Mouse (Mus musculus) embryonic facial prominence, embryonic 12.5 days (tissue): Measurements from ENCODE around the gene Pus10. TPM values are rescaled to one million over a fixed set of nuclear protein-coding genes. Genes with fewer than 3 reads are reported as not detected.

Experiments
- ATAC-seq: fragments of 200-750 bp; cut with Nextera tagmentation; 2 replicates; pipeline ENCODE4 v1.8.0; 2017; ENCODE audit not compliant: insufficient number of reproducible peaks, insufficient read depth, low FRiP score, low TSS enrichment
- H3K27ac ChIP-seq: fragments of 300-500 bp; sonication (generic); 2 replicates; pipeline ENCODE4 v1.5.1; 2016; ENCODE audit warnings: mild to moderate bottlenecking
- H3K27me3 ChIP-seq: fragments of 300-500 bp; sonication (generic); 2 replicates; pipeline ENCODE4 v1.6.1; 2016; ENCODE audit warnings: mild to moderate bottlenecking, moderate library complexity
- H3K36me3 ChIP-seq: fragments of 300-500 bp; sonication (generic); 2 replicates; pipeline ENCODE4 v1.6.1; 2016; ENCODE audit warnings: mild to moderate bottlenecking
- H3K4me1 ChIP-seq: fragments of 300-500 bp; sonication (generic); 2 replicates; pipeline ENCODE4 v1.6.1; 2016
- H3K4me2 ChIP-seq: fragments of 300-500 bp; sonication (generic); replicated peaks from 2 replicates; pipeline ENCODE4 v1.6.1; 2016; ENCODE audit warnings: mild to moderate bottlenecking, moderate library complexity
- H3K4me3 ChIP-seq: fragments of 300-500 bp; sonication (generic); 2 replicates; pipeline ENCODE4 v1.5.1; 2016; ENCODE audit warnings: mild to moderate bottlenecking
- H3K9ac ChIP-seq: fragments of 300-500 bp; sonication (generic); 2 replicates; pipeline ENCODE4 v1.6.1; 2016; ENCODE audit warnings: mild to moderate bottlenecking, moderate library complexity
- H3K9me3 ChIP-seq: fragments of 300-500 bp; sonication (generic); 2 replicates; pipeline ENCODE4 v1.6.1; 2016; ENCODE audit warnings: mild to moderate bottlenecking, moderate library complexity
- WGBS: fragments of 180-500 bp; shearing (Covaris S2); methylation state at CpG from one replicate; pipeline ENCODE4 v1.1.7; 2016; 5-methylcytosine and 5-hydroxymethylcytosine counted together
- polyA plus RNA-seq: library from polyadenylated mRNA; unstranded; fragments of >200 nt; fragmentation: Nextera tagmentation; extraction: Ambion mirVana; gene quantifications from 2 replicates; pipeline ENCODE4 v1.2.1, GENCODE M21; 2016

Gene Pus10
- polyA plus RNA-seq, 1 experiment from 2014 or later, result 30.4 TPM

DNA sequence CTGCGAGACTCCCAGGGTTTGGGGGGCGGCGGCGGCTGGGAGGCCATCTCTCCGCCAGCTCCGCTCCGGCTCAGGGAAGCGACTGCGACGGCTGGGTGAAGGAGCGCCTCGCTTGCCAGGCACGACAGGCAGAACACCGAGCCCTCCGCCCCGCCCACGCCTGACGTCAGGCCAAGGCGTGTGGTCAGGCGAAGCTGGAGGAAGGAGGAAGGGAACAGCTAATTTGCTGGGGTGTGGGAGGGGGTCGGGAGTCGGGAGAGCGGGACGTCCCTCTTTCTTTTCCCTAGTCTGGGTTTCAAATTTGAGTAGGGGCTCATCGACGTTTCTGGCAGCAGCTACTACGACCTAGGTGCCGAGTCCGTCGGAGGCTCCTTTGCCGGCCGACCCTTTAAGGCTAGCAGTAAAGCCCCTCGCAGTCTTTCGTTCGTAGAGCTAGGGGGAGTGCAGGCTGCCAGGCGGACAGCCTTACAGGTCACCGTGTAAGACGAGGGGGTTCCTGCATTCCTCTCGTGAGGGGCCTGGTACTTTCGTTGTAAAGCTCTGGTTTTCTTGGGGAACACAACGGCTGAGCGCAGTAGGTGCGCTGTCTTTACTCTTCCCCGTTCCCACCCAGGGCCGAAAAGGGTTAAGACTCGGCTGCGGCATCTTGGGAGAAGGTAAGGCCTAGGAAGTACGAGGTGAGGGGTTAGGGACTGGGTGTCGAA lies 476 bp downstream of the Pus10 start, which contains the start of gene Pex13:
Gene Pex13 (minus strand): TSS at position 162 of the 704 bp plus-strand sequence.
- H3K27me3 ChIP-seq, result no peaks in the 10 kb centered on the region
- H3K9me3 ChIP-seq, result no peaks in the 10 kb centered on the region
- WGBS, result under 1% methylated on average over 48 of the region's 49 CpGs
- peak within 1 kb of the TSS; percentile 94 for H3K27ac ChIP-seq
- 0 out of 2 replicates have a peak, but pooled peaks cover 7% of the 10 kb centered on the region for H3K4me1 ChIP-seq
- no peaks in the 10 kb centered on the region for H3K36me3 ChIP-seq
- peak within 1 kb of the TSS; percentile 52 for H3K4me2 ChIP-seq
- ATAC-seq, result peak; percentile 98
- peak within 1 kb of the TSS; percentile 96 for H3K4me3 ChIP-seq
- peak within 1 kb of the TSS; percentile 92 for H3K9ac ChIP-seq

DNA sequence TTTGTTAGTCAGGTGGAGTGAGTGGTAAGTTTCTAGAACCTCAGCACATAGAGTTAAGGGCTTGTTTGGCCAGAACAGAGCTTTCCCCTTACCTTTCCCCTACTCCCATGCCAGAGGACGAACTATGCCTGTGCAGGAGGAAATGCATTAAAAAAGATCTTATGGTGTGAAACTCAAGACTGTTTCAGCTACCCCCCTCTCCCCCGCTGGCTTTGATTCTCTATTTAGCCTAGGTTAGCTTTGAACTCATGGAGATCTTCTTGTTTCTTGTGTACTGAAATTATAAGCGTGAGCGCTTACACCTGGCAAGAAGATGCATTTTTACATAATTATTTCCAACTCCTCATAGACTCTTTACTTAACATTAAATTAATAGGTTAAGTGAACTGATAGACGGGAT lies 1.1 kb downstream of the Pus10 start:
- Histone ChIP-seq H3K4me3 (peak overlapping the region; percentile 96), H3K4me2 (peak overlapping the region; percentile 52), H3K9ac (peak overlapping the region; percentile 92), H3K27ac (peak overlapping the region; percentile 94), H3K4me1 (0 out of 2 replicates have a peak, but pooled peaks cover 7% of the 10 kb centered on the region), H3K36me3 (no peaks in the 10 kb centered on the region), H3K27me3 (no peaks in the 10 kb centered on the region), H3K9me3 (no peaks in the 10 kb centered on the region)
- ATAC-seq, result no peak; the same call in 1 of the 2 replicates
- 3% methylated on average over 5 of the region's 5 CpGs for WGBS

DNA sequence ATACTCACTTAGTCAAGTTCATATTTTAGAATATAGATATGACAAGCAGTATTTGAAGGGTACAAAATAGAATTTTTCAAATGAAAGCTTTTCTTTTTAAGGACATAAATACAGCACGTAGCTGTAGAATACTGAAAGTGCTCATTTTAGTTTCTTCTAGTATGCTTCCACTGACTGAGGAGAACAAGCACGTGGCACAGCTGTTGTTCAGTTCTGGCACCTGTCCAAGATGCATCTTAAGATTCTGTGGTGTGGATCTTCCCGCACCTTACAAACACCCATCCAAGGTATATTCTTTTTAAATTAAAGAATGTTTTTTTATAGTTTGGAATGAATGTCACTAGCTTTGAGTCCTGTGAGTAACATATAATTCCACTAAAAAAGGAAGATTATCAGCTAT lies 1.7 kb downstream of the Pus10 start:
- 61% methylated on average over 3 of the region's 3 CpGs for WGBS
- Histone ChIP-seq H3K27ac (no peak overlapping the region), H3K36me3 (no peaks in the 10 kb centered on the region), H3K4me2 (peak overlapping the region; percentile 52), H3K9ac (no peak overlapping the region), H3K9me3 (no peaks in the 10 kb centered on the region), H3K4me3 (peak overlapping the region; percentile 96), H3K27me3 (no peaks in the 10 kb centered on the region), H3K4me1 (0 out of 2 replicates have a peak, but pooled peaks cover 7% of the 10 kb centered on the region)
- no peak for ATAC-seq

DNA sequence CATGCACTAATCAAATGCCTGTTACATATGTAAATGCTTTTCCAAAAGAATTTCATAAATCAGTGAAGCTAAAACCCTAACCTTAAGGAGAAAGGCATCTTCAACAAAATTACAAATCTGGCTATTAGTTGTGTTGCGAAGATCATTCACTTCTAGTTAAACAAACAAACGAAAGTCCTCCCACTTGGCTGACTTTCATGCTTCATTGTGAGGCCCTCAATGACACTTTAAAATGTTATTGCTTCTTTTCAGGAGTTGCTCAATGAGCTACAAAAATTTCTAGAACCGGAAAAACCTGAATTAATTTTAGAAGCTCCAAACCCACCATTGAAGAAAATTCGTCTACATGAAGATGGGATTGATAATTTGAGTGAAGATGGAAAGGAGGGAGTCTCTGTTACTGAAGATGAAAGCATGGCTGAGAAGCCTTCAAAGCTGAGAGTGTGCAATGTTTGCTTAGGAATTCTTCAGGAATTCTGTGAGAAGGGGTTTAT lies 6.8 kb downstream of the Pus10 start:
- Histone ChIP-seq H3K4me3 (no peak overlapping the region), H3K9ac (no peak overlapping the region), H3K4me1 (no peaks in the 10 kb centered on the region), H3K9me3 (no peaks in the 10 kb centered on the region), H3K27ac (no peak overlapping the region), H3K4me2 (no peak overlapping the region), H3K27me3 (no peaks in the 10 kb centered on the region), H3K36me3 (peaks cover 37% of the 10 kb centered on the region)
- no peak for ATAC-seq
- 82% methylated on average over 4 of the region's 4 CpGs for WGBS

DNA sequence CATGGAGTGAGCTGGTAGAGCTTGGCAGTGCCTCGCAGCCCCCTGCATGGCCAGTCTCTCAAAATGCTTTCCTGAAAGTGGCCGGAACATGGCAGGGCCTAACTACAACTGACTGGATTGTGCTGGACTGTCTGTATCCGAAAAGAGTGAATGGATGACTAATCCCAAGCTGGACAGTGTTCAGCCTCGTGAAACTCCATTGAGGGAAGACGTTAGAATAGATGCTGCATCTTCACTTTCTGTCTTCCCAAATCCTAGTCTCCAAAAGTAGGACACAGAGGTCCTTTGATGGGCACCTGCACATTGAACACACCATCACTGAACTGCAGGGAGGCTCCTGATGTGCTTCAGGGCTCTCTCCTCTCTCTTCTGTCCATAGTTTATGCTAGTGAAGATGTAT lies 10.6 kb downstream of the Pus10 start:
- H3K4me1 ChIP-seq, result no peaks in the 10 kb centered on the region
- no peak overlapping the region for H3K27ac ChIP-seq
- peaks cover 63% of the 10 kb centered on the region for H3K36me3 ChIP-seq
- H3K9ac ChIP-seq, result no peak overlapping the region
- no peaks in the 10 kb centered on the region for H3K9me3 ChIP-seq
- ATAC-seq, result no peak
- H3K4me2 ChIP-seq, result no peak overlapping the region
- H3K4me3 ChIP-seq, result no peak overlapping the region
- 89% methylated on average over 5 of the region's 5 CpGs for WGBS
- H3K27me3 ChIP-seq, result no peaks in the 10 kb centered on the region

DNA sequence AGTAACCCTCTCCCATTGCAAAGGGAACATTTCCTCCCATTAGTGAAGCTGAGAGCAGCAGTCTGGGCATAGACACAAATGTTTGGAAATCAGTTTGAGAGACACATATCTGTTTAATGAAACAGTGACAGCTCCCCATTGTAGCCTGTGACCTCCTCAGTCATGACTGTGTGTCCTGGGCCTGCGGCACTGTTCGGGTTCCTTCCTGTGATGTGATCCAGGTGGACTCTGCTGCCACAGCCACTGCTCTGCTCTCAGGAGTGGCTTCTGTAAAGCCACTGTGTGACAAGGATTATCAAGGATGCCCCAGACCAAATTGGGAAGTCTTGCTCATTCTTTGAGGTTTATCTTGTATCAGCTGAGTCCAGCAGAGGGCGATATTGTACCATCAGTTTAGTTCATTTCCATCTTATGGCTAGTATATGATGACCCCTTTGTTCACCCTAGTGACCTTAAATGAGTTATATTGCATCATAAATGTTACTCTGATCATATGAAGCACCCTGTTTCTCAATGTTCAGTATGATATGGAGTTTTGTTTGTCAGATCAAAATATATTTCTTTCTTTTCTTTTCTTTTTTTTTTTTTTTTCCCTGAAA lies 13.7 kb downstream of the Pus10 start:
- no peaks in the 10 kb centered on the region for H3K27me3 ChIP-seq
- no peak overlapping the region for H3K4me2 ChIP-seq
- WGBS, result 47% methylated on average over 3 of the region's 3 CpGs
- H3K9ac ChIP-seq, result no peak overlapping the region
- no peaks in the 10 kb centered on the region for H3K9me3 ChIP-seq
- H3K4me3 ChIP-seq, result no peak overlapping the region
- H3K4me1 ChIP-seq, result no peaks in the 10 kb centered on the region
- peaks cover 62% of the 10 kb centered on the region for H3K36me3 ChIP-seq
- no peak overlapping the region for H3K27ac ChIP-seq
- ATAC-seq, result no peak

DNA sequence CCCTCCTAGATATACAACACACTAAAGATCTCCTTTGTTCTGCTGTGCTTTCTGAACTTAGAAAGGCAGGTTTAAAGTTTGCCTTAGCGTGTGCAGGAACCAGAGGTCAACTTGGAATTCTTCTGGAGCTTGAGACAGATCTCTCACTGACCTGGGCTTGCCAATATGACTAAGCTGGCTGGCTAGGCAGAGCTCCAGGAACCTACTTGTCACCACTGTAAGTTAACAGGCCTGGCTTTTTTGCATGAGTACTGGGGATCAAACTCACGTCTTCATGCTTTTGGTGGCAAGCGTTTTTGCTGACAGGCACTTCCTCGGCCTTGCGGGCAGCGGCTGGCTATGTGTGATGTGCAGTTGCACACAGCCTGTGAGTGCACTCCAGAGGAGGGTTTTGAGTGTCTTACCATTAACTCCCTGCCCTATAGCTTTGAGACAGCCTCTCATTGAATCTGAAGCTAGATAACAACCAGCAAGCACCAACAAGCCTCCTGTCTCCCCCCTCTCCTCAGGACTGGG lies 15.0 kb downstream of the Pus10 start:
- H3K9ac ChIP-seq, result no peak overlapping the region
- WGBS, result 90% methylated on average over 6 of the region's 6 CpGs
- no peak overlapping the region for H3K27ac ChIP-seq
- H3K4me3 ChIP-seq, result no peak overlapping the region
- no peak for ATAC-seq
- no peaks in the 10 kb centered on the region for H3K27me3 ChIP-seq
- H3K4me2 ChIP-seq, result no peak overlapping the region
- peaks cover 55% of the 10 kb centered on the region for H3K36me3 ChIP-seq
- H3K9me3 ChIP-seq, result no peaks in the 10 kb centered on the region
- H3K4me1 ChIP-seq, result no peaks in the 10 kb centered on the region

DNA sequence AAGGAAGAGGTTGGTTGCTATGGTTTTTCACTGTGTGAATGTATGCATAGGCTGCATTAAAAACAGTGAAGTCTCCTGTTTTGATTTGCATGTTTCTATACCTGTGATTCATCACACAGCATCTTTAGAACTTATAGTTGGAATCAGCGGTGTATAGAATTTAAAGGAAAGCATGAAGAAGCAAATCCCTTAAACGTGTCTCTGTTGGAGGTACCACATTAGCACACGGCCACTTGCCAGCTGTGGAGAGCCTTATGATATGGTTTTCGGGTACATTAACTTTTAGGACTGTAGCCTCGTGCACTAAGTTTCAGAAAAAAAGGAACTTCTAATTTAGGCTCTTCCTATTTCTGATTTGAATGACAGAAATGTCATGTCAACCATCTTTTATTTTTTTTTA lies 17.1 kb downstream of the Pus10 start:
- Histone ChIP-seq H3K9me3 (no peaks in the 10 kb centered on the region), H3K27ac (no peak overlapping the region), H3K36me3 (peaks cover 39% of the 10 kb centered on the region; the same call in 1 of the 2 replicates), H3K4me3 (no peak overlapping the region), H3K4me1 (no peaks in the 10 kb centered on the region), H3K4me2 (no peak overlapping the region), H3K27me3 (no peaks in the 10 kb centered on the region), H3K9ac (no peak overlapping the region)
- ATAC-seq, result no peak
- 88% methylated on average over 5 of the region's 5 CpGs for WGBS

DNA sequence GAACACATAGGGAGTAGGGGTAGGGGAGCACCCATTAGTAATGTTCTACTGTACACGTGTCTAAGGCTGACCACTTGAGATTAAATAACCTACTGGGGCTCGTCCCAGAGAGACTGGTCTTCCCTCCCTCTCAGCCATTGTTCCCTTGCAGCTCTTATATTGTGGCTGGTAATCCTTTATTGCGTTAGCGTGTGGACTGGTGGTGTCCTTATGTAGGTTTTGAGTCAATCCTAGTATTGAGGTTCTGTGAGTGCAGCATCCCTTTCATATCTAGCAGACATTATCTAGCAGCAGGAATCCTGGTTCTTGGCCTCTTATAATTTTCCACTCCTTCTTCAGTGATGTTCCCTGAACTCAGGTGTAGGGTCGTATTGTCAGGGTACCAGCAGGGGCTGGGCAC lies 21.2 kb downstream of the Pus10 start:
- Histone ChIP-seq H3K4me1 (no peaks in the 10 kb centered on the region), H3K9ac (no peak overlapping the region), H3K27me3 (no peaks in the 10 kb centered on the region), H3K27ac (no peak overlapping the region), H3K9me3 (no peaks in the 10 kb centered on the region), H3K4me3 (no peak overlapping the region), H3K4me2 (no peak overlapping the region), H3K36me3 (peaks cover 19% of the 10 kb centered on the region; the same call in 1 of the 2 replicates)
- ATAC-seq, result no peak
- WGBS, result 92% methylated on average over 5 of the region's 5 CpGs

DNA sequence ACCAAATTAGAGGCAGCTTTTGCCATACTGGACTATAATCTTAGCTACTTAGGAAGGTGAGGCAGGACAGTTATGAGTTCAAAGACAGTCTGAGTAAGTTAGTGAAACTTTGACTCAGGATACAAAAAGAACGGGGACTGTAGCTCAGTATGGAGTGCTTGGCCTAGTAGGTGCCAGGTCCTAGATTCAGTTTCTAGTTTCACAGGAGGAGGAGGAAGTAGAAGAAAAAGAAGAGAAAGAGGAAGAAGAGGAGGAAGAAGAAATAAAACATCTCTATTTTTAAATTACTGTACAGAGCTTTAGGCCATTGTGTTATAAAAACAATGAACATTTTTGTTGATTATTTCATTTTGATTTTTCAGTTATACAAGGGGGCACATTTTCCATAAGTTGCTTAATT lies 22.6 kb downstream of the Pus10 start:
- Histone ChIP-seq H3K4me1 (no peaks in the 10 kb centered on the region), H3K36me3 (peaks cover 15% of the 10 kb centered on the region; the same call in 1 of the 2 replicates), H3K9me3 (no peaks in the 10 kb centered on the region), H3K9ac (no peak overlapping the region), H3K27me3 (no peaks in the 10 kb centered on the region), H3K4me2 (no peak overlapping the region), H3K27ac (no peak overlapping the region), H3K4me3 (no peak overlapping the region)
- no peak for ATAC-seq
- 82% methylated on average over 1 of the region's 1 CpGs for WGBS

DNA sequence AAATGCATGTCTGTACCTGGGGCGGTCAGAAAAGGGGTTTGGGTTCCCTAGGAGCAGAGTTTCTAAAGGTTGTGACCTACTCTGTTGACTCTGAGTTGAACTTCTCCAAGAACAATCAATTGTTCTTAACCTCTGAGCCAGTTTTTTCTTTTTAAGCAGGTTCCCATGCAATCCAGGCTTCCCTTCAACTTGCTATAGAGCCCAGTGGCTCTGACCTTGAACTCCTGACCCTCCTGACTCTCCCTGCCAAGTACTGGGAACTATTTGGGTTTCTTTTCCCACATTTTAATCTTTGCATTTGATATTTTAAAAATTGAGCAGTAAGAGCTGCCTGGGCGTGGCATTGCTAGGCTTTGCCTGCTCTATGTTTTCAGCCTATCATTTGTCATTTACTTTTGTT lies 27.8 kb downstream of the Pus10 start:
- H3K9ac ChIP-seq, result no peak overlapping the region
- no peak for ATAC-seq
- no peak overlapping the region for H3K27ac ChIP-seq
- no peak overlapping the region for H3K4me3 ChIP-seq
- H3K36me3 ChIP-seq, result peaks cover 10% of the 10 kb centered on the region; the same call in 1 of the 2 replicates
- no peaks in the 10 kb centered on the region for H3K27me3 ChIP-seq
- H3K9me3 ChIP-seq, result no peaks in the 10 kb centered on the region
- no peak overlapping the region for H3K4me2 ChIP-seq
- whole genome bisulfite sequencing, result 88% methylated on average over 2 of the region's 2 CpGs
- no peaks in the 10 kb centered on the region for H3K4me1 ChIP-seq

DNA sequence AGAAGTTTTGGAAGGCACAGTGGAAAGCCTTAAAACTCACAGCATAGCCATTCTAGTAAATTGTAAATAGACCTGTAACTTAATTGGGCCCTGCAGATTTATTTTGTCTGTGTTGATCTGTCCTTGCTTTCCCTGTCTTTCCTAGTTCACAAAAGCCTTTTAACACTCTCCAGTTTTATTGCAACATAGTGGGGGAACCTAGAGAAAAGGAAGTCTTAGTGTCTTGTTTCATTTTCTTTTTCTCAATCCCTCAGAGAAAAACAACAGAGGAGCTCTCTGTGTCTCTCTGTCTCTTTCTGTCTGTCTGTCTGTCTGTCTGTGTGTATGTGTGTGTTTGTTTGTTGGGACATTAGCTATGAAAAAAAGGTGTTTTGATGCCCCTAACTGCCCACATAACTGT lies 30.4 kb downstream of the Pus10 start:
- Histone ChIP-seq H3K27ac (no peak overlapping the region), H3K4me1 (no peaks in the 10 kb centered on the region), H3K9me3 (no peaks in the 10 kb centered on the region), H3K4me2 (no peak overlapping the region), H3K36me3 (peaks cover 7% of the 10 kb centered on the region; the same call in 1 of the 2 replicates), H3K9ac (no peak overlapping the region), H3K4me3 (no peak overlapping the region), H3K27me3 (no peaks in the 10 kb centered on the region)
- ATAC-seq, result no peak
